Mouse (Mus musculus) neutrophil, adult 5-6 weeks (primary cell): ENCODE measurements at regions not wholly inside any gene's neighbourhood (a gene's known extent, or its start where the extent isn't known, plus 50 kb on each side); places are given as distances from the start of the nearest gene placed in this dataset.

Experiments used
- ATAC-seq: fragments of 151-379, 151-347 bp; 2 replicates; pipeline ENCODE4 v1.8.0; 2017; ENCODE audit warnings: mild to moderate bottlenecking, moderate TSS enrichment; ENCODE audit not compliant: insufficient number of reproducible peaks, poor library complexity, low FRiP score, severe bottlenecking; ENCODE audit errors: extremely low read depth

GRCm38 (mm10) chr2:144123395-144124034, 90.7 kb downstream of the Banf2 start:
- ATAC-seq = no peak

- no peak for ATAC-seq
Measured at GRCm38 (mm10) chr2:144127082-144128037, 94.5 kb downstream of the Banf2 start.

- no peak for ATAC-seq
Measured at GRCm38 (mm10) chr2:144128038-144128402, 95.2 kb downstream of the Banf2 start.

- ATAC-seq = no peak
Measured at GRCm38 (mm10) chr2:144128527-144128926, 95.7 kb downstream of the Banf2 start.

GRCm38 (mm10) chr2:144133806-144134574, 101.1 kb downstream of the Banf2 start:
- no peak for ATAC-seq

GRCm38 (mm10) chr2:144134575-144134958, 101.7 kb downstream of the Banf2 start:
- ATAC-seq = no peak

- no peak for ATAC-seq
Measured at GRCm38 (mm10) chr2:144135586-144135985, 102.7 kb downstream of the Banf2 start.

- no peak for ATAC-seq
Measured at GRCm38 (mm10) chr2:144143620-144144384, 110.9 kb downstream of the Banf2 start.

- ATAC-seq = no peak
Measured at GRCm38 (mm10) chr2:144144486-144145136, 111.8 kb downstream of the Banf2 start.

- ATAC-seq = no peak
Measured at GRCm38 (mm10) chr2:144156456-144157211, 113.8 kb upstream of the Mgme1 start.

GRCm38 (mm10) chr2:144157343-144157742, 113.1 kb upstream of the Mgme1 start:
- ATAC-seq = no peak

GRCm38 (mm10) chr2:144158256-144158655, 112.2 kb upstream of the Mgme1 start:
- ATAC-seq = no peak

GRCm38 (mm10) chr2:144159854-144160331, 110.6 kb upstream of the Mgme1 start:
- ATAC-seq = no peak

- ATAC-seq = no peak
Measured at GRCm38 (mm10) chr2:144160434-144160833, 110.0 kb upstream of the Mgme1 start.

GRCm38 (mm10) chr2:144161852-144162251, 108.6 kb upstream of the Mgme1 start:
- no peak for ATAC-seq

- ATAC-seq = no peak
Measured at GRCm38 (mm10) chr2:144164102-144164501, 106.4 kb upstream of the Mgme1 start.

- peak; percentile 55 for ATAC-seq
Measured at GRCm38 (mm10) chr2:144164986-144165821, 105.3 kb upstream of the Mgme1 start.
